Mouse (Mus musculus): ENCODE results near the gene Atf7ip2.
"Not testable (repeated sequence)": the region's sequence is repeated elsewhere in the genome, so short reads cannot be mapped to it uniquely, and the experiment has no call there.

The Atf7ip2 gene

GRCm38 (mm10) chr16:10192679-10193506, at the start of gene Atf7ip2:
Atf7ip2 (plus strand) TSS chr16:10192712.
- peak; percentile 91 for DNase-seq (ENCODE audit: low spot score)

- no peak for DNase-seq (ENCODE audit: low spot score)
These were observed 49.3 kb upstream of the Atf7ip2 start for GRCm38 (mm10) chr16:10143166-10143565.

GRCm38 (mm10) chr16:10147401-10147800, 45.1 kb upstream of the Atf7ip2 start:
- DNase-seq (ENCODE audit: low spot score): no peak

- DNase-seq (ENCODE audit: low spot score): no peak
These were observed 23.2 kb upstream of the Atf7ip2 start for GRCm38 (mm10) chr16:10169123-10169905.

- DNase-seq (ENCODE audit: low spot score): no peak
These were observed 22.5 kb upstream of the Atf7ip2 start, which contains the start of gene Rpl39l for GRCm38 (mm10) chr16:10170005-10170404. Rpl39l (plus strand) TSS chr16:10170226.

- DNase-seq (ENCODE audit: low spot score): no peak
These were observed 21.2 kb upstream of the Atf7ip2 start for GRCm38 (mm10) chr16:10171276-10171675.

- no peak for DNase-seq (ENCODE audit: low spot score)
These were observed 20.2 kb upstream of the Atf7ip2 start for GRCm38 (mm10) chr16:10172179-10172820.

- not testable (repeated sequence) for DNase-seq (ENCODE audit: low spot score)
These were observed 5.1 kb upstream of the Atf7ip2 start for GRCm38 (mm10) chr16:10187461-10187860.

- DNase-seq (ENCODE audit: low spot score): no peak
These were observed 16.3 kb downstream of the Atf7ip2 start for GRCm38 (mm10) chr16:10208777-10209176.

GRCm38 (mm10) chr16:10216366-10216765, 23.9 kb downstream of the Atf7ip2 start:
- not testable (repeated sequence) for DNase-seq (ENCODE audit: low spot score)

- DNase-seq (ENCODE audit: low spot score): not testable (repeated sequence)
These were observed 24.5 kb downstream of the Atf7ip2 start for GRCm38 (mm10) chr16:10217020-10217419.

GRCm38 (mm10) chr16:10227361-10227760, 34.8 kb downstream of the Atf7ip2 start:
- no peak for DNase-seq (ENCODE audit: low spot score)

GRCm38 (mm10) chr16:10236601-10237000, 44.1 kb downstream of the Atf7ip2 start:
- DNase-seq (ENCODE audit: low spot score): no peak

GRCm38 (mm10) chr16:10253993-10254392, 61.5 kb downstream of the Atf7ip2 start:
- no peak for DNase-seq (ENCODE audit: low spot score)

GRCm38 (mm10) chr16:10272256-10272655, 79.7 kb downstream of the Atf7ip2 start:
- no peak for DNase-seq (ENCODE audit: low spot score)

- DNase-seq (ENCODE audit: low spot score): no peak
These were observed 82.0 kb downstream of the Atf7ip2 start for GRCm38 (mm10) chr16:10274465-10274864.

- DNase-seq (ENCODE audit: low spot score): not testable (repeated sequence)
These were observed 84.3 kb downstream of the Atf7ip2 start for GRCm38 (mm10) chr16:10276778-10277177.

- DNase-seq (ENCODE audit: low spot score): peak; percentile 62
These were observed 87.9 kb downstream of the Atf7ip2 start for GRCm38 (mm10) chr16:10280286-10280951.

- no peak for DNase-seq (ENCODE audit: low spot score)
These were observed 89.4 kb downstream of the Atf7ip2 start for GRCm38 (mm10) chr16:10281890-10282289.

GRCm38 (mm10) chr16:10286513-10287268, 94.2 kb downstream of the Atf7ip2 start:
- no peak for DNase-seq (ENCODE audit: low spot score)

GRCm38 (mm10) chr16:10288115-10288514, 95.6 kb downstream of the Atf7ip2 start:
- DNase-seq (ENCODE audit: low spot score): no peak

Data from ovary, postnatal 10 days (tissue).